Mouse (Mus musculus) limb, embryonic 14.5 days (tissue): ENCODE results near the gene Arf1. TPM values are rescaled to one million over a fixed set of nuclear protein-coding genes. Genes with fewer than 3 reads are reported as not detected.

ENCODE experiments used
- ATAC-seq: fragments of 200-750 bp; cut with Nextera tagmentation; 2 replicates; pipeline ENCODE4 v1.8.0; 2017; ENCODE audit warnings: low read depth, moderate number of reproducible peaks, moderate TSS enrichment; ENCODE audit not compliant: low FRiP score
- DNase-seq: peaks from one replicate; pipeline ENCODE4 v3.0.0-alpha.2; 2015; ENCODE audit warnings: low spot score
- H3K27ac ChIP-seq: fragments of 300-500 bp; sonication (generic); replicated peaks from 2 replicates; pipeline ENCODE4 v1.5.1; 2014; ENCODE audit warnings: low read depth, mild to moderate bottlenecking, low read length, moderate library complexity, mixed read lengths
- H3K27me3 ChIP-seq: fragments of 300-500 bp; sonication (generic); 2 replicates; pipeline ENCODE4 v1.6.1; 2014; ENCODE audit warnings: low read length, mixed read lengths; ENCODE audit not compliant: control insufficient read depth, insufficient read depth
- H3K36me3 ChIP-seq: fragments of 300-500 bp; sonication (generic); 2 replicates; pipeline ENCODE4 v1.6.1; 2014; ENCODE audit warnings: mild to moderate bottlenecking, low read length, moderate library complexity, mixed read lengths; ENCODE audit not compliant: control insufficient read depth, insufficient read depth
- H3K4me1 ChIP-seq: fragments of 300-500 bp; sonication (generic); 2 replicates; pipeline ENCODE4 v1.6.1; 2014; ENCODE audit warnings: antibody characterized with exemption, low read length, mixed read lengths; ENCODE audit not compliant: control insufficient read depth, insufficient read depth
- H3K4me2 ChIP-seq: fragments of 300-500 bp; sonication (generic); replicated peaks from 2 replicates; pipeline ENCODE4 v1.6.1; 2014; ENCODE audit warnings: low read depth, mild to moderate bottlenecking, low read length, moderate library complexity; ENCODE audit not compliant: severe bottlenecking
- H3K4me3 ChIP-seq: fragments of 300-500 bp; sonication (generic); replicated peaks from 2 replicates; pipeline ENCODE4 v1.5.1; 2014; ENCODE audit warnings: low read length
- H3K9ac ChIP-seq: fragments of 300-500 bp; sonication (generic); 2 replicates; pipeline ENCODE4 v1.6.1; 2014; ENCODE audit warnings: mild to moderate bottlenecking, low read depth, low read length, moderate library complexity; ENCODE audit not compliant: severe bottlenecking
- H3K9me3 ChIP-seq: fragments of 300-500 bp; sonication (generic); 2 replicates; pipeline ENCODE4 v1.6.1; 2016; ENCODE audit warnings: low read length; ENCODE audit not compliant: control insufficient read depth
- POLR2A ChIP-seq: fragments of 200-500 bp; IDR thresholded peaks from 2 replicates; pipeline ENCODE4 v1.8.0; 2012; ENCODE audit warnings: inconsistent platforms, mild to moderate bottlenecking, moderate library complexity, borderline replicate concordance; ENCODE audit not compliant: insufficient read depth, insufficient read length; ENCODE audit errors: extremely low read depth
- WGBS: fragments of 180-500 bp; shearing (Covaris S2); extraction: QIAGEN DNeasy Blood & Tissue Kit; methylation state at CpG from one replicate; pipeline ENCODE4 v1.1.7; 2014; 5-methylcytosine and 5-hydroxymethylcytosine counted together
- polyA plus RNA-seq, 2 experiments: library from polyadenylated mRNA; depleted of rRNA in 1 of 2; stranded (reverse) in 1 of 2; unstranded in 1 of 2; fragments of >200 nt; fragmentation: Nextera tagmentation in 1 of 2; extraction: Ambion mirVana in 1 of 2; gene quantifications; 2 replicates each; pipeline versions ENCODE4 v1.2.1 to v1.2.3; 2012 to 2014

Gene Arf1
- polyA plus RNA-seq, 2 experiments, result 690 to 725 TPM

- Histone ChIP-seq H3K27me3 (no peaks in the 10 kb centered on the region), H3K4me2 (no peak overlapping the region), H3K9me3 (no peaks in the 10 kb centered on the region), H3K36me3 (no peaks in the 10 kb centered on the region), H3K4me3 (no peak overlapping the region), H3K4me1 (no peaks in the 10 kb centered on the region), H3K27ac (no peak overlapping the region), H3K9ac (no peak overlapping the region)
- ATAC-seq, result no peak
- 64% methylated on average over 10 of the region's 10 CpGs for WGBS
- TF ChIP-seq POLR2A, result no peak
- no peak for DNase-seq
Observed at GRCm38 (mm10) chr11:59248101-59248500, 20.0 kb upstream of the Arf1 start.

DNA sequence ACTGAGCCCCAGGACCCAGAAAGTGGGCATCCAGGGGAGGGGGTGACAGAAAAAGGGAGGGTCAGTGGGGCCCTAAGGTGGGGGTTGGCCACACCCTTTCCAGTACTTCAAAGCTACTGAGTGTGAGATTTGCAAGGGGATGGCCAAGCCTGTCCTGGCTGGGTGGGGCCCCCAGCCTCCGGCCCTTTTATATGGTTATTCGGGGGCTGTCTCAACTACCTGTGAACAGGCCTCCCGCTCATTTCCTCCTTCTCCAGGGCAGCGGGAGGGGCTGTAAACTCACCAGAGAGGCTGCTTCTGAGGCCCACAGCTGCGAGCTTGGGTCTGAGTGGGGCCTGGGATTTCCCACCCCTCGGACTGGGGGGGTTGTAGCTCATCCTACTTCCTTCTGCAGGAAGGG, 15.8 kb upstream of the Arf1 start:
- H3K4me1 ChIP-seq, result peaks cover 4% of the 10 kb centered on the region
- ATAC-seq (no peak), DNase-seq (no peak)
- H3K9ac ChIP-seq, result no peak overlapping the region
- no peaks in the 10 kb centered on the region for H3K9me3 ChIP-seq
- H3K27me3 ChIP-seq, result no peaks in the 10 kb centered on the region
- 10% methylated on average over 6 of the region's 6 CpGs for WGBS
- TF ChIP-seq POLR2A, result no peak
- H3K36me3 ChIP-seq, result no peaks in the 10 kb centered on the region
- H3K4me2 ChIP-seq, result no peak overlapping the region
- H3K4me3 ChIP-seq, result no peak overlapping the region
- no peak overlapping the region for H3K27ac ChIP-seq

DNA sequence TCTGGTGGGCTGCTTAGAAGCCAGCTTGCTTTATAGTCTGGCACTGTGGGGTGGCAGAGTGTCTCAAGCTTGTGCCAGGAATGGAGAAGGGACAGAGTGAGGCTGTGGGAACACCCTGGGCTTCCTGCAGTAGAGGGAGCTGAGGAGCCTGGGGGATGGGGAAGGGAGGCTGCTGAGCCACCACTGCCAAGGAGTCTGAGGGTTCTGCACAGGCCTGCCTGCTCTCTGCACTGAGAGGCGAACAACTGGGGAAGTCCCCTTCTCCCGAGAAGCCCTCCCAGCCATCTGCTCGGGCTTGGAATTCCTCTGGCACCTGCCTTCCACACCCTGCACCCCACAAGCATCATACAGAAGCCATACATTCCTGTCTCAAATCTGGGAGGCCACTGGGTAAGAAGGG, 13.8 kb upstream of the Arf1 start:
- no peak for DNase-seq
- peaks cover 6% of the 10 kb centered on the region for H3K4me1 ChIP-seq
- no peaks in the 10 kb centered on the region for H3K9me3 ChIP-seq
- H3K4me3 ChIP-seq, result no peak overlapping the region
- 7% methylated on average over 2 of the region's 3 CpGs for WGBS
- H3K36me3 ChIP-seq, result no peaks in the 10 kb centered on the region
- no peaks in the 10 kb centered on the region for H3K27me3 ChIP-seq
- no peak overlapping the region for H3K9ac ChIP-seq
- no peak for ATAC-seq
- H3K4me2 ChIP-seq, result no peak overlapping the region
- TF ChIP-seq POLR2A, result no peak
- no peak overlapping the region for H3K27ac ChIP-seq

DNA sequence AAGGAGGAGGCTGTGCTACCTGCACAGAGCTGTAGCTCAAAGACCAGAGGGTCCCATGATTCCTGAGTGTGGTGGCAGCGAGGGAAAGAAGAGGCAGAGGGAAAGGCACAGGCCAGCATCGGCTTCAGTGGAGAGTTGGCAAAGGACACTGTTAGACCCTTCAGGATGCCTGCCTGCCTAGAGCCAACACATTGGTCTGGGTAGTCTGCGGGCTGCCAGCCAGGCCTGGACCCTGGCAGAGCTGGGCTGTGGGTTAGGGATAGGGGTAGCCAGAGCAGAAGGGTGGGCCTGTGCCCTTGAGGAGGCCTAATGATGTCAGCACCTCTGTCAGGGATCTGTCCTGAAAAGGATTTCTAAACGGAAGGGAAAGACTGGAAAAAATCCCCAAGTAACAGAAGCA, 11.7 kb upstream of the Arf1 start:
- no peaks in the 10 kb centered on the region for H3K36me3 ChIP-seq
- no peak overlapping the region for H3K27ac ChIP-seq
- H3K27me3 ChIP-seq, result no peaks in the 10 kb centered on the region
- no peak for TF ChIP-seq POLR2A
- ATAC-seq, result no peak
- peaks cover 6% of the 10 kb centered on the region for H3K4me1 ChIP-seq
- no peaks in the 10 kb centered on the region for H3K9me3 ChIP-seq
- H3K4me2 ChIP-seq, result no peak overlapping the region
- no peak overlapping the region for H3K9ac ChIP-seq
- H3K4me3 ChIP-seq, result no peak overlapping the region
- 65% methylated on average over 4 of the region's 4 CpGs for WGBS
- no peak for DNase-seq

DNA sequence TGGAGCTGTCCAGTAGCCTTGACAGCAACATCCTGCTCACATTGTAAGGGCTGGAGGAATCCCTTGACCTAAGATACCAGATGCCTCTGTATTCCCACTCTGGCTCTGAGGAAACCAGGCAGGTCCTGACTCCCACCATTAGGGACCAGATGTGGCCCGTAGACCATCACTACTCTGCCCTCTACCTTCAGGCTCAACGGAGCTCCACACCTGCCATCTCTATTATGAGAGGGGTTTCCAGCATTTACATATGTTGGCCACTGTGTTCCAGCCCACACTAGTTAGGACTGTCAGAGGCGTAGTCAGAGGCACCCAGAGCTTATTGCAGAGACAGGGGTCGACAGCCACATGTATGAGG, 11.3 kb upstream of the Arf1 start:
- H3K9ac ChIP-seq, result no peak overlapping the region
- no peaks in the 10 kb centered on the region for H3K9me3 ChIP-seq
- WGBS, result 21% methylated on average over 4 of the region's 4 CpGs
- H3K4me3 ChIP-seq, result no peak overlapping the region
- H3K4me2 ChIP-seq, result no peak overlapping the region
- DNase-seq, result no peak
- peaks cover 6% of the 10 kb centered on the region for H3K4me1 ChIP-seq
- no peak for ATAC-seq
- H3K27ac ChIP-seq, result no peak overlapping the region
- H3K36me3 ChIP-seq, result no peaks in the 10 kb centered on the region
- TF ChIP-seq POLR2A, result no peak
- H3K27me3 ChIP-seq, result no peaks in the 10 kb centered on the region
